Mouse (Mus musculus): ENCODE results near the gene Zfp1. TPM values are rescaled to one million over a fixed set of nuclear protein-coding genes. Genes with fewer than 3 reads are reported as not detected.

Gene Zfp1
- polyA plus RNA-seq, 1 experiment from 2014 or later, result 20.2 TPM

DNA sequence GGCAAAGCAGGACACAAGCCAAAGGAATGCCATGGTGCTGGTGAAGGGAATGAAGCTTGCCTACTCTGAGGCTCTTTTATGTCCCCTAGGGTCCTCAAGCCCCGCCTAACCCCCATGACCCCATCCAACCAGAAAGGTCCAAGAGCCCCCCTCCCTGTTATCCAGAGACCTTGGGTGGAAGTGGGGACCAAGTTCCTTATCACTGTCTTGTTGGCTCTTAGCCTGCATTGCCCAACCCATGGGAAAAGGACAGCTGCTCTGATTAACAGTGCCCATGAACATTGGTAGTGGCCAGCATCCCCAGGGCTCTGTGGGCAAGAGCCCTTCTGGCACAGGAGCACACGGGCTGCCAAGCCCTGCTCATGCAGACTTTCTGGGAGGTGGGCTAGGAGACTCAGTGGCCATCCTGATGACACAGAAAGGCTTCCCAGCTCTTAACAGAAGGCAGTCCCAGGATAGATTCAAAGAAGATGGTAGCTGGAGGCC, 47.8 kb downstream of the Zfp1 start, which contains the start of gene Ctrb1:
TSS of gene Ctrb1 (minus strand) at position 51 of the 486 bp plus-strand sequence.
- Histone ChIP-seq H3K27me3 (ENCODE audit: insufficient read depth, poor library complexity, severe bottlenecking) (no peaks in the 10 kb centered on the region), H3K4me3 (no peak within 1 kb of the TSS), H3K9me3 (no peaks in the 10 kb centered on the region), H3K27ac (no peak within 1 kb of the TSS), H3K36me3 (no peaks in the 10 kb centered on the region), H3K4me1 (replicated peaks) (peaks cover 14% of the 10 kb centered on the region; the same call in 1 of the 2 replicates)
- 79% methylated on average over 2 of the region's 2 CpGs for WGBS
- DNase-seq (ENCODE audit: low spot score), result no peak

DNA sequence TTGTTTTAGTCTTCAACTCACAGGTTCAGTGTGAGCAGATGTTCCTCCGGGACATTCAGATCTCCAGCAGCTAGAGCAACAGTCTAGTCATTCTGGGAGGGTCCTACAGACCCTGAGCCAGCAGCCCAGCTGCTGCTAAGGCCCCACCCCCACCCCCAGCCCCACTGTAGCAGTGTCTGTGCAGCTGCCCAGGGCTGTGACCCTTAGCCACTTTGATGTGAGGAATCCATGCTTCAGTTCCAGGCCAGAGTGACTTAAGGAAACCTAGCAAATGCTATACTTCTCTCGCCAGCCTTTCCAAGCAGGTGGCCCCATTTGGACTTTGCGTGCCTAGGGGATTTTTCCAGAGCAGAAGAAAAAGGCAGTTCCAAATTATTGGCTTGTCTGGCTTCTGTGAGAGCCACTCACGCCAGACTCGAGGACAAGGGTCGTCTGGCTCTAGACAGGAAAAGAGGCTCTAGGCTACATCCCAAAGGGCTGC, 50.1 kb downstream of the Zfp1 start:
- no peak overlapping the region for H3K27ac ChIP-seq
- H3K36me3 ChIP-seq, result no peaks in the 10 kb centered on the region
- WGBS, result 65% methylated on average over 6 of the region's 6 CpGs
- H3K4me3 ChIP-seq, result no peak overlapping the region
- DNase-seq (ENCODE audit: low spot score), result no peak
- H3K27me3 ChIP-seq (ENCODE audit: insufficient read depth, poor library complexity, severe bottlenecking), result no peaks in the 10 kb centered on the region
- H3K9me3 ChIP-seq, result no peaks in the 10 kb centered on the region
- peaks cover 9% of the 10 kb centered on the region; the same call in 1 of the 2 replicates for H3K4me1 ChIP-seq (replicated peaks)

DNA sequence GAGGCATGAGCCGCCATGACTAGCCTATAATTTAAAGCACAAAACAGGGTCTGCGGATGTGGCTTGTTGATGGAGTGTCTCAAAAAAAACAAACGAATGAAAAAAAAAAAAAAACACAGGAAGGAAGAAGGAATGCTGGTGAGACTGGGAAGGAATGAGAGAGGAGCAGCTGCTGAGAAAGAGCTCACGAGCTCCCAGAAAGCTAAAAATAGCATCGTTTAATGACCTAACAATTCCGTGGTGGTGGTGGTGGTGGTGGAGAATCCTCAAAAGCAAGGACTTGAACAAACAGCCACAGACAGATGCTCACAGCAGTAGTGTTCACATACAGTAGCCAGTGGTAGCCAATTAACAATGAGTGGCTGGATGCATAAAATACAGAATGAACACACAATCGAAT, 52.2 kb downstream of the Zfp1 start:
- Histone ChIP-seq H3K4me1 (replicated peaks) (peaks cover 9% of the 10 kb centered on the region; the same call in 1 of the 2 replicates), H3K27ac (no peak overlapping the region), H3K36me3 (no peaks in the 10 kb centered on the region), H3K9me3 (no peaks in the 10 kb centered on the region), H3K27me3 (ENCODE audit: insufficient read depth, poor library complexity, severe bottlenecking) (no peaks in the 10 kb centered on the region), H3K4me3 (no peak overlapping the region)
- no peak for DNase-seq (ENCODE audit: low spot score)
- WGBS, result 77% methylated on average over 7 of the region's 7 CpGs

GRCm38 (mm10) chr8:111697655-111698054, 54.5 kb downstream of the Zfp1 start:
- H3K36me3 ChIP-seq, result no peaks in the 10 kb centered on the region
- peaks cover 9% of the 10 kb centered on the region; the same call in 1 of the 2 replicates for H3K4me1 ChIP-seq (replicated peaks)
- 76% methylated on average over 10 of the region's 10 CpGs for whole genome bisulfite sequencing
- no peaks in the 10 kb centered on the region for H3K9me3 ChIP-seq
- no peak for DNase-seq (ENCODE audit: low spot score)
- no peaks in the 10 kb centered on the region for H3K27me3 ChIP-seq (ENCODE audit: insufficient read depth, poor library complexity, severe bottlenecking)
- no peak overlapping the region for H3K4me3 ChIP-seq
- H3K27ac ChIP-seq, result no peak overlapping the region

- Histone ChIP-seq H3K9me3 (no peaks in the 10 kb centered on the region), H3K36me3 (no peaks in the 10 kb centered on the region), H3K4me1 (replicated peaks) (no peaks in the 10 kb centered on the region), H3K27me3 (ENCODE audit: insufficient read depth, poor library complexity, severe bottlenecking) (no peaks in the 10 kb centered on the region), H3K27ac (no peak overlapping the region), H3K4me3 (no peak overlapping the region)
- 31% methylated on average over 1 of the region's 1 CpGs for WGBS
- no peak for DNase-seq (ENCODE audit: low spot score)
Measured at GRCm38 (mm10) chr8:111699035-111699434, 55.8 kb downstream of the Zfp1 start.

GRCm38 (mm10) chr8:111700201-111700600, 57.0 kb downstream of the Zfp1 start:
- 81% methylated on average over 3 of the region's 3 CpGs for WGBS
- no peaks in the 10 kb centered on the region for H3K36me3 ChIP-seq
- no peaks in the 10 kb centered on the region for H3K9me3 ChIP-seq
- H3K4me1 ChIP-seq (replicated peaks), result 0 out of 2 replicates have a peak, but pooled peaks cover 1% of the 10 kb centered on the region
- no peak overlapping the region for H3K4me3 ChIP-seq
- H3K27ac ChIP-seq, result no peak overlapping the region
- H3K27me3 ChIP-seq (ENCODE audit: insufficient read depth, poor library complexity, severe bottlenecking), result no peaks in the 10 kb centered on the region
- DNase-seq (ENCODE audit: low spot score), result no peak

DNA sequence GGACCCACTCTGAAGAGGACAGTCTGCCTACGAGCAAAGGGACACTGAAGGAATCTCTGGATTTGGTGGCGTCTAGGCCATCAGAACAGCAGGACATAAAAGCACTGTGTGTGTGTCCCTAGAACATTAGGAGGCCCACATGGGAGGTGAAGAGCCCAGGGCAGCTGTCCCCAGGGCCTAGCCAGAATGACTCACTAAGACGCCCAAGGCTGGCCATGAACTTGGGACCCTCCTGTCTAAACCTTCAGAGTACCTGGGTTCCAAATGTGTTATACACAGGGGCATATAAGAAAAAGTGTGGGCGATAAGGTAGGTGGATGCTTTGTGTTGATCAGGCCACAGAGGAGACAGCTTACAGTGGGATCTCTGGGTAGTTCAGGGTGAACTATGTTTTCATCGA, 57.5 kb downstream of the Zfp1 start:
- H3K27ac ChIP-seq, result no peak overlapping the region
- no peak overlapping the region for H3K4me3 ChIP-seq
- WGBS, result 88% methylated on average over 5 of the region's 5 CpGs
- no peaks in the 10 kb centered on the region for H3K36me3 ChIP-seq
- no peak for DNase-seq (ENCODE audit: low spot score)
- H3K4me1 ChIP-seq (replicated peaks), result 0 out of 2 replicates have a peak, but pooled peaks cover 7% of the 10 kb centered on the region
- no peaks in the 10 kb centered on the region for H3K9me3 ChIP-seq
- no peaks in the 10 kb centered on the region for H3K27me3 ChIP-seq (ENCODE audit: insufficient read depth, poor library complexity, severe bottlenecking)

GRCm38 (mm10) chr8:111701380-111701779, 58.2 kb downstream of the Zfp1 start:
- Histone ChIP-seq H3K9me3 (no peaks in the 10 kb centered on the region), H3K36me3 (no peaks in the 10 kb centered on the region), H3K4me3 (no peak overlapping the region), H3K27me3 (ENCODE audit: insufficient read depth, poor library complexity, severe bottlenecking) (no peaks in the 10 kb centered on the region), H3K4me1 (replicated peaks) (0 out of 2 replicates have a peak, but pooled peaks cover 11% of the 10 kb centered on the region), H3K27ac (no peak overlapping the region)
- 84% methylated on average over 9 of the region's 9 CpGs for WGBS
- DNase-seq (ENCODE audit: low spot score), result no peak

- Histone ChIP-seq H3K36me3 (peaks cover 19% of the 10 kb centered on the region), H3K9me3 (no peaks in the 10 kb centered on the region), H3K27me3 (ENCODE audit: insufficient read depth, poor library complexity, severe bottlenecking) (no peaks in the 10 kb centered on the region), H3K4me3 (no peak overlapping the region), H3K27ac (no peak overlapping the region), H3K4me1 (replicated peaks) (0 out of 2 replicates have a peak, but pooled peaks cover 20% of the 10 kb centered on the region)
- DNase-seq (ENCODE audit: low spot score), result no peak
- WGBS, result 90% methylated on average over 12 of the region's 12 CpGs
Measured at GRCm38 (mm10) chr8:111704585-111704984, 61.4 kb downstream of the Zfp1 start.

DNA sequence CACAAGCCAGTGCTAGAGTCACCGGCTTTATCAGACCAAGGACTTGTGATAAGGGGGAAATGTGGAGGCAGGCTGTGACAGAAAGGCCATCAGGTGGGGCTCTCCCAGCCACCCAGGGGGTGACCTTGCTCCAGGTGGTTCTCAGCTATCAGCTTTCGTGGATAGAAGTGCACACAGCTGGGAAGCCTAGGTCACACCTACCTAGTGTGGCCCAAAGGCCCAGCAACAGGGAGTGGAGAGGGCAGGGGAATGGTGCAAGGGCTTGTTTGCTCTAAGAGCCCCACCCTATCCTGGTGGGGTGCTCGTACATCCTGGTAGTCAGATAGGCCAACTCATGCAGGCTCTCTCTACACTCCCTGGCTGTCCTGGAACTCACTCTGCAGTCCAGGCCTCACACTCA, 62.0 kb downstream of the Zfp1 start:
- H3K4me3 ChIP-seq, result no peak overlapping the region
- 81% methylated on average over 3 of the region's 3 CpGs for WGBS
- H3K27me3 ChIP-seq (ENCODE audit: insufficient read depth, poor library complexity, severe bottlenecking), result no peaks in the 10 kb centered on the region
- H3K36me3 ChIP-seq, result peaks cover 26% of the 10 kb centered on the region
- 0 out of 2 replicates have a peak, but pooled peaks cover 20% of the 10 kb centered on the region for H3K4me1 ChIP-seq (replicated peaks)
- DNase-seq (ENCODE audit: low spot score), result no peak
- no peaks in the 10 kb centered on the region for H3K9me3 ChIP-seq
- H3K27ac ChIP-seq, result no peak overlapping the region

GRCm38 (mm10) chr8:111705699-111706098, 62.5 kb downstream of the Zfp1 start:
- Histone ChIP-seq H3K27me3 (ENCODE audit: insufficient read depth, poor library complexity, severe bottlenecking) (no peaks in the 10 kb centered on the region), H3K4me1 (replicated peaks) (0 out of 2 replicates have a peak, but pooled peaks cover 20% of the 10 kb centered on the region), H3K27ac (0 out of 2 replicates have a peak overlapping the region, but pooled peaks have one; percentile 16), H3K36me3 (peaks cover 30% of the 10 kb centered on the region), H3K9me3 (no peaks in the 10 kb centered on the region), H3K4me3 (no peak overlapping the region)
- WGBS, result 68% methylated on average over 5 of the region's 5 CpGs
- no peak for DNase-seq (ENCODE audit: low spot score)

DNA sequence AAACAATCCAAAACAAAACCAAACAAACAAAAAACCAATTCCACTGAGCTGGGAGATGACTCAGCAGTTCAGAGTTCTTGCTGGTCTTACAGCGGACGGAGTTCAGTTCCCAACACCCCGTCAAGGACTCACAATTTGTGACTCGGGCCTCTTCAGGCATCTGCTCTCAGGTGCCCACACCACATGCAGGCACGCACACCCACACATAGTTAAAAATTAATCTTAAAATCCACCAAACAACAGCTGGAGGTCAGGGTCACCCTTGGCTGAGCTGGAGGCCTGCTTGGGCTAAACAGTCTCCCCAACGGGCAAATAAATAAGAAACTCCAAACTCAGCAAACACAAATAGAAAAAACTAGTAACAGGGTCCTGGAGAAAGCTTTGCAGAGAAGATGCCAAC, 65.1 kb downstream of the Zfp1 start:
- H3K9me3 ChIP-seq, result no peaks in the 10 kb centered on the region
- 88% methylated on average over 6 of the region's 6 CpGs for WGBS
- peaks cover 56% of the 10 kb centered on the region for H3K36me3 ChIP-seq
- no peak overlapping the region for H3K27ac ChIP-seq
- no peak overlapping the region for H3K4me3 ChIP-seq
- H3K4me1 ChIP-seq (replicated peaks), result 0 out of 2 replicates have a peak, but pooled peaks cover 20% of the 10 kb centered on the region
- no peak for DNase-seq (ENCODE audit: low spot score)
- no peaks in the 10 kb centered on the region for H3K27me3 ChIP-seq (ENCODE audit: insufficient read depth, poor library complexity, severe bottlenecking)

GRCm38 (mm10) chr8:111709223-111709622, 66.0 kb downstream of the Zfp1 start:
- Histone ChIP-seq H3K27ac (no peak overlapping the region), H3K27me3 (ENCODE audit: insufficient read depth, poor library complexity, severe bottlenecking) (no peaks in the 10 kb centered on the region), H3K9me3 (no peaks in the 10 kb centered on the region), H3K4me3 (no peak overlapping the region), H3K4me1 (replicated peaks) (0 out of 2 replicates have a peak, but pooled peaks cover 20% of the 10 kb centered on the region), H3K36me3 (peaks cover 66% of the 10 kb centered on the region)
- no peak for DNase-seq (ENCODE audit: low spot score)
- WGBS, result 84% methylated on average over 1 of the region's 1 CpGs

Data from hindbrain, embryonic 10.5 days (tissue).